Mouse (Mus musculus) forebrain, embryonic 12.5 days (tissue): ENCODE measurements around the gene Meiob. TPM values are rescaled to one million over a fixed set of nuclear protein-coding genes. Genes with fewer than 3 reads are reported as not detected.

Experiments
- ATAC-seq: fragments of 200-750 bp; cut with Nextera tagmentation; 2 replicates; pipeline ENCODE4 v1.8.0; 2017; ENCODE audit warnings: moderate TSS enrichment; ENCODE audit not compliant: low FRiP score
- H3K27ac ChIP-seq: fragments of 300-500 bp; sonication (generic); 2 replicates; pipeline ENCODE4 v1.5.1; 2016; ENCODE audit warnings: mild to moderate bottlenecking
- H3K27me3 ChIP-seq: fragments of 300-500 bp; sonication (generic); 2 replicates; pipeline ENCODE4 v1.6.1; 2016; ENCODE audit warnings: mild to moderate bottlenecking
- H3K36me3 ChIP-seq: fragments of 300-500 bp; sonication (generic); replicated peaks from 2 replicates; pipeline ENCODE4 v1.6.1; 2016; ENCODE audit warnings: mild to moderate bottlenecking
- H3K4me1 ChIP-seq: fragments of 300-500 bp; sonication (generic); 2 replicates; pipeline ENCODE4 v1.6.1; 2016
- H3K4me2 ChIP-seq: fragments of 300-500 bp; sonication (generic); 2 replicates; pipeline ENCODE4 v1.6.1; 2016; ENCODE audit warnings: mild to moderate bottlenecking, moderate library complexity
- H3K4me3 ChIP-seq: fragments of 300-500 bp; sonication (generic); replicated peaks from 2 replicates; pipeline ENCODE4 v1.5.1; 2016; ENCODE audit warnings: mild to moderate bottlenecking
- H3K9ac ChIP-seq: fragments of 300-500 bp; sonication (generic); 2 replicates; pipeline ENCODE4 v1.6.1; 2016; ENCODE audit warnings: mild to moderate bottlenecking
- H3K9me3 ChIP-seq: fragments of 300-500 bp; sonication (generic); 2 replicates; pipeline ENCODE4 v1.6.1; 2016
- WGBS: fragments of 180-500 bp; shearing (Covaris S2); methylation state at CpG from one replicate; pipeline ENCODE4 v1.1.7; 2016; 5-methylcytosine and 5-hydroxymethylcytosine counted together
- polyA plus RNA-seq: library from polyadenylated mRNA; unstranded; fragments of >200 nt; fragmentation: Nextera tagmentation; extraction: Ambion mirVana; gene quantifications from 2 replicates; pipeline ENCODE4 v1.2.1, GENCODE M21; 2016

The Meiob gene
- not detected in 2 replicates for polyA plus RNA-seq

DNA sequence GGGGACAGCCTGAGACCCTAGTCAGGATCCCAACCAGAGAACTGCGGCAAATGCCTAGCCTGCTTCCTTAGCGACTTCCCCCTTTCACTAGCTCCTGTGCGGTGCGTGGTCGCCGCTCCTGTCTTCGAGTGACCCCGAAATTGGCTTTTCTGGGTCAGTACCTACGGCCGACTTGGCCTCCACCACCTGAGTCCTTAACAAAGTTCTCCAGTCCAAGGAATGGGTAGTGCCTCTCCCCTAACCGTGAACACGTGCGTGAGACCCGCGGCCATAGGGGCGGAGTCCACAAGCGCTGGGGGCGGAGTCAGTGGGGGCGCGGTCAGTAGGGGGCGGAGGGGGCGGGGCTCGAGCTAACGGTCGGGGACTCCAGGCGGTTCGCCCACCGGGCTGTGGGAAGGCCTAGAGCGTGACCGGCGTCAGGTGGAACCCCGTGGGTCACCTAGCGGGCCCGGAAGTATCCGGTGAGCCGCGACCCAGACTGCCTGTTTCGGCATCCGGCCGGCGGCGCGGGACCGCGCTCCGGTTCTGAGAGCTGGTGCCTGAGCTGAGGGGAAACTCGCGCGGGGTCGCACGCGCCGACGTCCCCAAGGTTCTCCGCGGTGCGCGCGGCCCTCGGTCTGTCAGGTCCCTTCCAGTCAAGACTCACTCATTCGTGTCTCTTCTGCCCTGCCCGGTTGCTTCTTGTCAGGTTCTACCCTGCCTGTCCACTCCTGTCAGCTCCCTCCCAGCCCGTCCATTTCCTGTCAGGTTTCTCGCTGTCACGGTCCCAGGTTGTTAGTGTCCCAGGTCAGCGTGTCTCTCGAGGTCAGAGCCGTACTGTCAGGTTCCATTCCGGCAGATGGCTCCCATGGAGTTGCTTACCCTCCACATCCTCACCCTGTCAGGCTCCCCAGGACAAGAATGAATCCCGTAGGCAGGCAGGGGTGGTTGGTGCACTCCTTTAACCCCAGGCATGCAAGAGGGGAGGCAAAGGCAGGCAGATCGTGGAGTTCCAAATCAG is at the start of gene Meiob:
Meiob (plus strand) TSS at position 338 of the 1,000 bp plus-strand sequence.
- Histone ChIP-seq H3K27ac (no peak within 1 kb of the TSS), H3K27me3 (peaks cover 48% of the 10 kb centered on the region)
- WGBS, result under 1% methylated on average over 61 of the region's 71 CpGs

DNA sequence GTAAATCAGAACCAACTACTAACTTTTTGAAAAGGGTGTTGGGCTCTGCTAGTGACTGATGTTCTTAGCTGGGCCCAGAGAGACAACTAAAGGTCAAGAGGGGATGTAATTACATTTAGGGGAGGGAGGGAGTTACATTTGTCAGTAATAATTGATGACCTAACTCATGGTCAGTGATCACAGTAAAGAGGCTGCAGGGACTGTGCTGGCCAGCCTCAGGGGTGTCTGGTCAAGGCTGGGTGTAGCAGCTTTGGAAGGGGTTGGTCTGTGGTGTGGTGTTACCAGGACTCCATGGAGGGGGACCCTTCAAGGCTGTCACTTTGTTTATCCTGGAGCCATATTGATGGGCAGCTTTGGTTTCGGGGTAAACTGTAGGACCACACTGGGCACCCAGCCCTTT is 46.7 kb upstream of the Meiob start:
- Histone ChIP-seq H3K4me3 (no peak overlapping the region), H3K9me3 (no peaks in the 10 kb centered on the region), H3K4me1 (peaks cover 10% of the 10 kb centered on the region), H3K9ac (no peak overlapping the region), H3K27me3 (peaks cover 54% of the 10 kb centered on the region), H3K4me2 (no peak overlapping the region), H3K27ac (no peak overlapping the region), H3K36me3 (no peaks in the 10 kb centered on the region)
- 82% methylated on average over 1 of the region's 1 CpGs for WGBS
- ATAC-seq, result no peak

More for the DNA sequence above, at the start of gene Meiob:
- no peaks in the 10 kb centered on the region for H3K36me3 ChIP-seq
- no peaks in the 10 kb centered on the region for H3K9me3 ChIP-seq
- peak within 1 kb of the TSS; percentile 90 for H3K4me2 ChIP-seq
- peak; percentile 82; the same call in 1 of the 2 replicates for ATAC-seq
- peaks cover 7% of the 10 kb centered on the region; the same call in 1 of the 2 replicates for H3K4me1 ChIP-seq
- H3K9ac ChIP-seq, result peak within 1 kb of the TSS; percentile 67
- H3K4me3 ChIP-seq, result peak within 1 kb of the TSS; percentile 65

DNA sequence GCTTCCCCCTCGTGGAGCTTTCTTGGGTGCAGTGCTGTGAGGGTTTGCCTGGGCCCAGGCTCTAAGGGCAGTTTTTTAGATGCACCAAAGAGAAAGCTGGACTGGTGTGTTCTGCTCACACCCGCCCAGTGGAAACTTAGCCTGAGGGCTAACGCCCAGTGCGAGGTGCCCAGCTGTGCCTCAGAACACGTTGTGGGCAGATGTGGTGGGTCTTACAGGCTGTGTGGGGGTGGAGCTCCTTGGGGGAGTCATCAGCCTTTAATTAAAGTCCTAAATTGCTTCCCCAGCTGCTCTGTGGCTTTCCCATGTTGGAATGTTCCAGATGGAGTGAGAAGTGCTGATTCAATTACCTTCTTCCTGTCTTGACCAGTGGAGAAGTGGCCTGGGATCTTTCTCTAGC is 43.0 kb upstream of the Meiob start:
- 0 out of 2 replicates have a peak, but pooled peaks cover under 1% of the 10 kb centered on the region for H3K4me1 ChIP-seq
- no peaks in the 10 kb centered on the region for H3K36me3 ChIP-seq
- no peak overlapping the region for H3K4me3 ChIP-seq
- H3K27ac ChIP-seq, result no peak overlapping the region
- WGBS, result 62% methylated on average over 5 of the region's 5 CpGs
- no peaks in the 10 kb centered on the region for H3K9me3 ChIP-seq
- no peak overlapping the region for H3K9ac ChIP-seq
- peaks cover 16% of the 10 kb centered on the region for H3K27me3 ChIP-seq
- no peak for ATAC-seq
- no peak overlapping the region for H3K4me2 ChIP-seq

DNA sequence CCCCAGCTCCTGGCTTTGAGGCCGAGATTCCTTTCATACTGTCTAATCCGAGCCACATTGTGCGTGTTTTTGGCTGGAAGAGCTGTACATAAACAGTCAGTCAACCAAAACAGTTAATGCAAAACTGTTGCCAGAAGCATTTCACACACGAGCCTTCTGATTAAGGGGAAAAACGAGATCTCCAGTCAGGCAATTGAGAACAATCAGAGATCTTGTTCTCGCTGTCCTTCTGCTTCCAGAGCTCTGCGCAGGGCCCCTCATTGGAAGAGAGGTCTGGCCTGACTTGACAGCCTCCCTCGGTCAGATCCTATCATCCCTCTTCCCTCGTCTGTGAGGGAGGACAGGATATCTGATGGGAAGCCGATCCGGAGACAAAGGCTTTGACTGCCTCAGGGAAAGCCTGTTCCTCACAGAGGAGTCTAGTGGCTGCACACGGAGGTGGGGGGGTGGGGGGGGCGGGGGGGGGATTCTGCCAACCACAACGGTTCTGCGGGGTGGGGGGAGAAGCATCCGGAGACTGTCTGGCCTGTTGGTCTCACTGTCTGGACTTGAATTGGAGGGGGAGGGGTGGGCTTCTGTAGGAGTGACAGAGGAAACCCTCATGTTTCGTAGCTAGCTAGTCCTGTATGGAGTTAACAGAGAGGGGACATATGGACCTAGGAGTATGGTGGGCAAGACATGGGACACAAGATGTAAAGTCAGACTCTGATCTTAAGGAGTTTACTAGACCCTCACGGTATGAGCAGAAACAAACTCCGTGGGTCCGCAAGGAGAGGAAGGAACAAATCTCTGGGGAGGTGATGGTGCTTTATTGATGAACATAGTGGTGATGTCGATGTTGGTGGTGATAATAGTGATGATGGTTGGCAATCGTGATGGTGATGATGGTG is 38.8 kb upstream of the Meiob start:
- Histone ChIP-seq H3K9me3 (no peaks in the 10 kb centered on the region), H3K9ac (no peak overlapping the region), H3K27me3 (0 out of 2 replicates have a peak, but pooled peaks cover 11% of the 10 kb centered on the region), H3K4me3 (no peak overlapping the region), H3K4me2 (no peak overlapping the region), H3K27ac (no peak overlapping the region), H3K36me3 (no peaks in the 10 kb centered on the region), H3K4me1 (0 out of 2 replicates have a peak, but pooled peaks cover 4% of the 10 kb centered on the region)
- WGBS, result 61% methylated on average over 21 of the region's 22 CpGs
- ATAC-seq, result no peak

DNA sequence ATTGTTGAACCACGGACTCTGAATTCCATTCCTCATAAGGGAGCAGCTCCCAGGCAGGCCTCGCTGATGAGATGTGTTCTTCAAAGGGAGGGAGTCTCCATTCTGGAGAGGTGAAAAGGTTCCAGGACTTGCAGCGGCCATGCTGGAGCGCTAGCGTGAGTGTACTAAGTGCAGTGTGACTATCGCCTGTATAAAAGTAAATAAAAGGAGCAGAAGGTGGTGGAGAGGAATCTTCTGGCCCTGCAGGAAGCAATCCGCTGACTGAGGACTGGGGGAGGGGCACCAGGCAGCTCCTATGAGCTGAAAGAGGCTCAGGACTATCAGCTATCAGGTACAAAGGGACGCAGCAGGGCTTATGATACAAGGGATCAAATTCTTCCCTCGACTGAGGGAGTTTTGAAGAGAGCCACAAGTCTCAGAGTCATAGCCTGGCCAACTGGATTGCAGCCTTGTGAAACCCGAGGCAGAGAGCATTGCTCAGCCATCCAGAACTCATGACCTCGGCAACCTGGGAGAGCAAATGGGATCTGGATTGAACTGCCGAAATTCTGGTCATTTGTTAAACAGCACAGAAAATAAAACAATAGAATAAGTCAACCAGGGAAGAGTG is 37.7 kb upstream of the Meiob start:
- ATAC-seq, result no peak
- Histone ChIP-seq H3K27ac (no peak overlapping the region), H3K27me3 (0 out of 2 replicates have a peak, but pooled peaks cover 11% of the 10 kb centered on the region), H3K36me3 (no peaks in the 10 kb centered on the region), H3K9me3 (no peaks in the 10 kb centered on the region), H3K4me2 (no peak overlapping the region), H3K4me3 (no peak overlapping the region), H3K4me1 (0 out of 2 replicates have a peak, but pooled peaks cover 4% of the 10 kb centered on the region), H3K9ac (no peak overlapping the region)
- 21% methylated on average over 12 of the region's 12 CpGs for WGBS

DNA sequence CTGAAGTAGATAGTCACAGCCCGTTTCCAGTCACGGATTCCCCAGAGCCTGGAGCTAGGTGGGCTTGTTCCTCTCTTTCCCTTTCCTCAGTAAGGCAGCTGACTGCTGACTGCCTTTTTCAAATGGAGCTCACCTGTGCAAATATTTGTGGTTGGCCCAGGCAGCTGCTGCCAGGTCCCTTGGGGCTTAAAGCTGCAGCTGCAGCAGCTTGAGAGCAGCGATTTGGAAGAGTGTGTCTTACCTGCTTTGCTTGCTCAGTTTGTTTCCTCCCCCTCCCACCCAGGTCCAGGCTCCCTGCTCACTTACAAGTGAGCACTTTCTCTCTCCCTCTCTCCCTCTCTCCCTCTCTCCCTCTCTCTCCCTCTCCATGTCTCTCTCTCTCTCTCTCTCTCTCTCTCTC is 34.9 kb upstream of the Meiob start:
- Histone ChIP-seq H3K9me3 (peaks cover 7% of the 10 kb centered on the region), H3K36me3 (no peaks in the 10 kb centered on the region), H3K9ac (no peak overlapping the region), H3K27ac (no peak overlapping the region), H3K4me2 (no peak overlapping the region), H3K4me1 (0 out of 2 replicates have a peak, but pooled peaks cover 4% of the 10 kb centered on the region), H3K27me3 (0 out of 2 replicates have a peak, but pooled peaks cover 11% of the 10 kb centered on the region), H3K4me3 (no peak overlapping the region)
- no peak for ATAC-seq
- WGBS, result 43% methylated on average over 3 of the region's 3 CpGs

DNA sequence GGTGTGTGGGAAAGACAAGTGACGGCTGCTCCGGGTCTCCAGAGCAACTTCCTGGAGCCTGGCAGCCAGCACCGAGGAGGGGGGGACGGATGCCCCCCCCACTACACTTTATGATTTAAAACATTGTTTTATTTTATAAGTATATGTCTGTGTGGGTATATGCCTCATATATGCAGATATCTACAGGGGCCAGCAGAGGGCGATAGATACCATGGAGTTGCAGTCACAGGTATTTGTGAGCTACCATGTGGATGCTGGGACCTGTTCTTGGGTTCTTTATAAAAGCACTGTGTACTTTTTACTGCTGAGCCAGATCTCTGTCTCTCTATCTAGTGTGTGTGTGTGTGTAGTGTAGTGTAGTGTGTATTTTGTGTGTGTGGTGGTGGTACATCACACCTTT is 30.8 kb upstream of the Meiob start:
- Histone ChIP-seq H3K4me1 (no peaks in the 10 kb centered on the region), H3K27me3 (0 out of 2 replicates have a peak, but pooled peaks cover 9% of the 10 kb centered on the region), H3K4me3 (no peak overlapping the region), H3K4me2 (no peak overlapping the region), H3K36me3 (no peaks in the 10 kb centered on the region), H3K27ac (no peak overlapping the region), H3K9ac (no peak overlapping the region), H3K9me3 (peaks cover 7% of the 10 kb centered on the region)
- WGBS, result 82% methylated on average over 5 of the region's 5 CpGs
- no peak for ATAC-seq

DNA sequence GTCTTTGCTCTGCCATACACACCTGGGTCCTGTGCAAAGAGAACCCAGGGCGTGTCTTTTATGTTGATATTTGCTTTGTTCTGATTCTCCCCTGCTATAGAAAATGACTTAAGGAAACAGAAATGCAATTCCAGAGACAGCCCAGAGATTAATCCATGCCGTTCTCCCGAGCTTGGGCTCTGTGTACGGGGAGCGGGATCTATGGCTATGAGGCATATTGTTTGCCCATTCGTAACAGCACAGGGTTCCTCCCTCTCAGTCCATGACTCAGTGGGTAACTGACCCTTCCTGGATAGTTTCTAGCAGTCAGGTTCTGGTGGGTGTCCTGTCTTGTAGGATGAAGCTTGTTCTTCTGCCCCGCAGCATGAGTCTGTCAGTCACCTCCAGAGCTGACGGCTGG is 28.9 kb upstream of the Meiob start:
- Histone ChIP-seq H3K4me2 (no peak overlapping the region), H3K27me3 (no peaks in the 10 kb centered on the region), H3K9me3 (peaks cover 7% of the 10 kb centered on the region), H3K4me1 (no peaks in the 10 kb centered on the region), H3K36me3 (no peaks in the 10 kb centered on the region), H3K27ac (no peak overlapping the region), H3K4me3 (no peak overlapping the region), H3K9ac (no peak overlapping the region)
- no peak for ATAC-seq
- 82% methylated on average over 8 of the region's 8 CpGs for WGBS

DNA sequence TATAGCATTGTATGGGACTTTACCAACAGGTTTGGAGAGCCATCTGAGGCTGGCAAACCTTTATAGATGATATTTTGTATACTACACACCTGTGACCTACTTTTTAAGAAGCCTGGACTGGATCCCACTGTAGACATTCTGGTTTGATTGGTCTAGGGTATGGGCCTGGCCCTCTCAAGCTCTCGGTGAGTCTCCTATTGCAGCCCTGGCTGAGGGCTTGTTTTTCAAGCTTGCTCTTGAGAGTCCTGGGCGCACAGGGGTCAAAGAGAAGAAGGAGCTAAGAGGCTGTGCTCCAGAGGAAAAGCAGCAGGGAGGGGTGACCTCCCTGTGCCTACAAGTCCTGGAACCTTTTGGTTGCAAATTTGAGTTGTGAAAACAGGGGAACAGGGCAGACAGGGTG is 27.0 kb upstream of the Meiob start:
- Histone ChIP-seq H3K4me1 (no peaks in the 10 kb centered on the region), H3K27me3 (no peaks in the 10 kb centered on the region), H3K27ac (no peak overlapping the region), H3K4me3 (no peak overlapping the region), H3K36me3 (no peaks in the 10 kb centered on the region), H3K9ac (no peak overlapping the region), H3K9me3 (peaks cover 7% of the 10 kb centered on the region), H3K4me2 (no peak overlapping the region)
- WGBS, result 82% methylated on average over 2 of the region's 2 CpGs
- no peak for ATAC-seq

DNA sequence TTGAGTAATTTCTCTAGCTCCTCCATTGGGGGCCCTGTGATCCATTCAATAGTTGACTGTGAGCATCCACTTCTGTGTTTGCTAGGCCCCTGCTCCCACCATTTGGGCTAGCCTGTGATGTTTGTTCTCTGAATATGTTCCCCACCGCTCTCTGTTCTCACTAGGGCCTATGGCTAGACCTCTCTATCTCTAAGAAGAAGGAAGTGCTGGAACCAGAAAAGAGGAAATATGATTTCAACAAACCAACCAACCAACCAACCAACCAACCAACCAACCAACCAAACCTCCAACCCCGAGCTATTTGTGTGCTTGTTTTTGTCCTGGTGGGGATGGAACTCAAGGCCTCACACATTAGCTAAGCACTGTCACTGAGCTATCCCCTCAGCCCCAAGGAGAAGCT is 23.3 kb upstream of the Meiob start:
- Histone ChIP-seq H3K27me3 (no peaks in the 10 kb centered on the region), H3K4me2 (no peak overlapping the region), H3K4me3 (no peak overlapping the region), H3K9me3 (no peaks in the 10 kb centered on the region), H3K4me1 (no peaks in the 10 kb centered on the region), H3K9ac (no peak overlapping the region), H3K27ac (no peak overlapping the region), H3K36me3 (no peaks in the 10 kb centered on the region)
- 90% methylated on average over 2 of the region's 2 CpGs for WGBS
- no peak for ATAC-seq

DNA sequence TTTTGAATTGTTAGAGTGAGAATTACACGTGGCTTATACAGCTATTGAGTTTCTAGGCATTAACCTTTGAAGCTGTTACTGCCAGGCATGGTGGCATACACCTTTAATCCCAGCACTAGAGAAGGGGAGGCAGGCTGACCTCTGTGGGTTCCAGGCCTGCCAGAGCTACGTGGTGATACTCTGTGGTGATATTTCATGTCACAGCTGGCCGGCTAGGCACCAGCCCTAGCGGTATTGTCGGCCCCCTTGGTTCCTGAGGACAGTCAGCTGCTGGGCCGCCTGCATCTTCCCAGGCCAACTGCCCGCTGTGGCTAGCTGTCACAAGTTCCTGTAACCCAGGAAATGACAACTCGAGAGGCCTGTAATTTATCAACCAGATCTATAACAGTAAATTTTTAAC is 11.9 kb upstream of the Meiob start:
- Histone ChIP-seq H3K9me3 (no peaks in the 10 kb centered on the region), H3K27me3 (peaks cover 6% of the 10 kb centered on the region; the same call in 1 of the 2 replicates), H3K4me2 (no peak overlapping the region), H3K36me3 (no peaks in the 10 kb centered on the region), H3K4me1 (no peaks in the 10 kb centered on the region), H3K4me3 (no peak overlapping the region), H3K9ac (no peak overlapping the region), H3K27ac (no peak overlapping the region)
- ATAC-seq, result no peak
- WGBS, result 75% methylated on average over 8 of the region's 8 CpGs
